Mouse (Mus musculus) mouse trophoblast stem cell (cell line): Measurements from ENCODE around the gene Msh4.
"Not testable (repeated sequence)": the region's sequence is repeated elsewhere in the genome, so short reads cannot be mapped to it uniquely, and the experiment has no call there.

Experiments used
- in situ Hi-C, 2 experiments: fragments of 300-500 bp; cut with MseI, MboI; formaldehyde crosslinking; loops; 2 replicates in 1 of 2; 3 replicates in 1 of 2; pipeline ENCODE4 v1.15.1; 2025

Msh4 gene

DNA sequence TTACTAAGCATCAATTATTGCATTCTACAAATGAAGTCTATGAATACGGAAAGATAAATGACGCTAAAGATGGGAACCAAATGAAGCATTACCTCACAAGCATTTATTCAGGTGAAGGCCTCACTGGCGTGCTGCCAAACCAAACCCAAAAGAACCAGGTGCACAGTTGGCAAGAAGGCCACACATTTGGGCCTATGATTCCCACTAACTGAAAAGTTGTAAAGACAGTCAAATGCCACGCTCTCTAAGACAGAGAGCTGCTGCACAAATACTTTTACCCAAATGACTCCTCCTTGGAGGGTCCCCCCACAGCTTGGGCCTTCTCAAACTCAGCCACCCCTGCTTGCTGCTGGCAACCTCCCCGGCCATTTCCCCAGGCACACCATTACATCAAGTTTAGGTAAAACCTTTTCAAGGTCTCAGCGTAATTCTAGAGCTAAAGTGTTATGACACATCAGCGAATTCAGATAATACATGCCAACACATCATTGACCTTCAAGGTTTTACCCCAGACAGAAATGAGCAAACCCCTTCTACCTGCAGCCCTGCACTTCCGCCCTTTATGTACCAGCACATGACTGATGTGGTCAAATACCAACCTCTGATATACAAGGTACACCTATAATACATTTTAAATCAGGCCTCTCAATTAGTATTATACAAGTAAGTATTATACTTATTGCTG, 5.4 kb upstream of the Msh4 start:
- in situ Hi-C loops = no loop called here

DNA sequence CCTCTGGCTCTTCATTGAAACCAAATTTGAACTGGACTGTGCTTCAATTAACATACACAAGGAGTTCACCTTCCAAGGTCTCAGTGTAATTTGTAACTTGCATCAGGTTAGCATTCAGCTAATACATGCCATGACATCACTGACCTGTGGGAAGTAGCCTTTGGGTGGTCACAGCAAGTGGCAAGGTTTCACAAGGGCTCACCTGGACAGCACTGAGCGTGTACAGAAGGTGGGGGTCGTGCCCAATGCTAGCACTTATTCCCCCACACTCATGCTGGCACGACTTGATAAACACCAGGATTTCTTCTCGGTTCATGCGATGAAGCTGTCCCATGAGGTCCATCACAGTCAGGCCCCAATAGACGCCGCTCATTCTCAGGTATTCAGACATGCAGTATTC, 4.6 kb upstream of the Msh4 start:
- in situ Hi-C loops = no loop called here

DNA sequence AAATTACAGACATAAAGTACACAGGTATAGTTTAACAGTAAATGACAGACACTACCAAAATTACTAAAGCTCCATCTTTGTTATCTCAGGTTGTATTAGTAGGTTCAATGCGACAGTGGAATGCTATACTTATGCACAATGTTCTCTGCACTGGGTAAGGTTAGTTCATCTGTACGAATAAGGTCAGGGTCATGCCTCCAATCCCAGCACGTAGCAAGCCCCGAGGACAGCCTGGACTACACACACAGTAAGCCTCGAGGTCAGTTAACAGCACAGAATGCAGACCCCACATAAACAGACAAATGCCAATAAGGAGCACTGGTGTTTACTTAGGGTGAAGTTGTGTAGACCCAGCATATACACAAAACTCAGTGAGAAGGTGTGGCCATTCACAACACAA, 3.0 kb upstream of the Msh4 start:
- in situ Hi-C loops = no loop called here

DNA sequence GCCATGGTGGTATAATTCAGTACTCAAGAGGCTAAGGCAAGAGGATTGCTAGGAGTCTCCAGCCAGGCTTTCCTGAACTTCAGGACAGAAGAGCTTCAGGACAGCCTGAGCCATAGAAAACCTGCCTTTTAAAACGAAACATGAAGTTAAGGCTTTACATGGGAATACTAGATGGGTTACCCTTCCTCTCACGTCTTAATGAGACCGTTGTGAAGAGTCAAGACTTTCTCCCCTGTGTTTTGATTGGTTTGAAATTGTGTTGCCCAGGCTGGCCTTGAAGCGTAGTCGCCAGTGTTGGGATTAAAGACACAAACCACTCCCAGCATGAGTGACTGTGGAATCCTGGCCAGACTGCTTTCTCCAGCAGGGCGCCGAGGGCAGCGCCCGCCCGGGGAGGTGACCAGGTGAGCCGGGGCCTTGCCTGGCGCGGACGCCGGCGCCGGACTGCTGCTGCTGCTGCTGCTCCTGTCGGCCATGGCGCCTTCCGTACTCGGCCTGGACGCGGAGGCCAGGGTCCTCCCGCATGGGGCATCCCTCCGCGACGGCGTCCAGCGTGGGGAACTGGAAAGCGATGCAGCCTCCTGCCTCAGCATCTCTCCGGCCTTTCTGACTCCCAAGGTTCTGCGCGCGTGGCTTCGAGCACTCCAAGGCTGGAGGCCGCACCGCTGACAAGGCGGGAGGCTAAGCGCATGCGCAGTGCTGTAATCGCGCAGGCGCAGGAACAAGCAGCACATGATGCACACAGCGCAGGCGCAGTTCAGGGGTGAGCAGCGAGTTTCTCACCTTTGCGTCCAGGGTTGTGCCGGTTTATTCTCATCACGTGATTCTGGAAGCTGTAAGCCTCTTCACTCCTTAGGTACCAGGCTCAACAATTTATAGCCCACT, 445 bp downstream of the Msh4 start:
- in situ Hi-C loops = no loop called here

DNA sequence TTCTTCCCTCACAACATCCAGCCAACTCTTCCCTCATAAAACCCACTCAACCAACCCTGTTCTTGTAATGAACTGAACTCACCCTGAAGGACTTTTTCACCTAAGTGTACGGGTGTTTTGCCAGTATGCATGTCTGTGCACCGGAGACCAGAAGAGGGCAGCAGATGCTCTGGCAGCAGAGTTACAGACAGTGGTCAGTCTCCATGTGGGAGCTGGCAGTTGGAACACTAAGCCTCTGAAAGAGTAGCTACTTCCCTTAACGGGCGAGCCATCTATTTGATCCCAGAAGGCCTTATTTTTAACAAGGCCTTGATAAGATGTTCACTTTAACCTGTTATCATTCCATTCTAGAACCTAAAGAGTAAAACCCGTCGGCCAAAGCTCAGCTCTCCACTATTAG, 1.4 kb downstream of the Msh4 start:
- in situ Hi-C loops = no loop called here

DNA sequence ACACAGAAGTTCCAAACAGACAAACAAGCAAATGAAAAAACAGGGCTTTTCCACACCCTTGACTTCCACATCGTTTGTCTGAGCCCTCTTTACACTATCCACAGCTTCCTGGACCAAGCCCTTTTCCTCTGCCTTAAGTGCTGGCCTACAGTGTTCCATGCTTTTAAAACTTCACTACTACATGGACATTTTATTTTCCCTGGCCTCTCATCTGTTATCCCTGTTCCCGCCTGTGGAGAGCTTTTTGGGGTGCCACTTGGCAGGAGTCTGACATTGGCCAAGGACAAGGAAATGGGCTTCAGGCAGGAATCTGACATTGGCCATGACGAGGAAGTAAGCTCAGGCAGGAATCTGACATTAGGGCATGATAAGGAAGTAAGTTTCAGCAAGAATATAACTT, 3.3 kb downstream of the Msh4 start:
- in situ Hi-C loops = no loop called here

DNA sequence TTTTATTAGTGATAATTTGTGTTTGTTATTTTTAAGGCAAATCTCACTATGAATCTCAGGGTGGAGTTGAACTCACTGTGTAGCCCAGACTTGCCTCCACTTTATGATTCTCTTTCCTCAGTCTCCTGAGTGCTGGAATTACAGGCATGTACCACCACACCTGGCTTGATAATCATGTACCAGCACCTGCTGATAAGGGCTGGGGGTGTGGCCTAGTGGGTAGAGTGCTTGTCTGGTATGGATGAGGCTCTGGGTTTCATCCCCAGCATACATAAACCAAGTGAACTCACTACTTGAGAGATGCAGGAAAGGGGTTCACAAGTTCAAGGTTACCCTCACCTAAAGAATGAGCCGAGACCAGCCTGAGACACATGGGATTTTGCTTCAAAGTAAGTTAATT, 4.0 kb downstream of the Msh4 start:
- in situ Hi-C loops = no loop called here

DNA sequence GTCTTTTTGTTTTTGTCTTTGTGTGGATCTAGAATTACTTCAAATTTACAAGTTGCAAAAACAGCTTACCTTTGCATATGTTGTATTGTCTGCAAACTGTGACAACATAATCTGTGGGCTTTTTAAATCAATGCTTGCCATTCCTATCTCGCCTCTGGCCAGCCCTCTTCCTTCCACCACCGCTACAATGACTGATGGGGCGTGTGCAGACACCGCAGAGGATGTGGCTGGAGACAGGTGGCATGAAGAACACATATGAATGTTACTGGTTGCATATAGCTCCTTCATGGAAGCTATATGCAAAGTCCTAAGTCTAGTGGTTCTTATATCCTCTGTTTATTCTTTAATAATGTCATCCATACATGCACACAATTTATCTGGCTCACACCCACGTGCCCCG, 8.7 kb downstream of the Msh4 start:
- in situ Hi-C loops = no loop called here

DNA sequence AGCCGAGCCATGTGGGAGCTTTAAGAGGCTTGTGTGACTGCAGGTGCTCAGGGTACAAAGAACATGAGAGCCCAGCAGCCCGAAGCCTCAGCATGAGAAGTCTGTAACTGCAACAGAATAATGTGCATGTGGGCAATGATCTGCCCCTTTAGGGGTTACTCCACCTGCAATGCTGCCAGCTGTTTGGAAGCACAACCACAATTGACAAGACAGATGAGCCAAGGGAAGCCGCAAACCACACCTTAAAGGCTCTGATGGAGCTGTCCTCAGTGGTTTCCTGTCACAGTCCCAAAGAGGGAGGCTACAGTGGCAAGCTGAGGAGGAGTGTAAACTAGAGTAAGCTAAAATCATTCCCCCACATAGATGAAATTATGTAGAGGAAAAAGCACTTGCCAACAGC, 10.5 kb downstream of the Msh4 start:
- in situ Hi-C loops = no loop called here

DNA sequence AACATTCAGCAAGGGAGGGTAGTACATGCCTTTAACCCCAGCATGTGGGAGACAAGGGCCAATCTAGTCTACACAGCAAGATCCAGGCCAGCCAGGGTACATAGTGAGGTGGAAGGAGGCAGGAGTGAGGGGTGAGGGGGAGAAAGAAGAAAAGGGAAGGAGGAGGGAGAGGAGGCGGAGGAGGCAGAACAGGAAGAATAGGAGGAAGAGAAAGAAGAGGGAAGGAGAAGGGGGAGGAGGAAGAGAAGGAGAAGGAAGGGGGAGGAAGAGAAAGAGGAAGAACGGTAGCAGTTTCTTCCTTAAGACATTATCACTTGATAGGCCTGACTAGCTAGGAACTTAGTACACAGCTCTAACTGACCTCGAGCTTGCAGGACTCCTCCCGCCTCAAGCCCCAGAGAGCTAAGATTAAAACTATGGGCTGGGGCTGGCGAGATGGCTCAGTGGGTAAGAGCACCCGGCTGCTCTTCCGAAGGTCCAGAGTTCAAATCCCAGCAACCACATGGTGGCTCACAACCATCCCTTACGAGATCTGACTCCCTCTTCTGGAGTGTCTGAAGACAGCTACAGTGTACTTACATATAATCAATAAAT, 16.7 kb downstream of the Msh4 start:
- in situ Hi-C loops = no loop called here

DNA sequence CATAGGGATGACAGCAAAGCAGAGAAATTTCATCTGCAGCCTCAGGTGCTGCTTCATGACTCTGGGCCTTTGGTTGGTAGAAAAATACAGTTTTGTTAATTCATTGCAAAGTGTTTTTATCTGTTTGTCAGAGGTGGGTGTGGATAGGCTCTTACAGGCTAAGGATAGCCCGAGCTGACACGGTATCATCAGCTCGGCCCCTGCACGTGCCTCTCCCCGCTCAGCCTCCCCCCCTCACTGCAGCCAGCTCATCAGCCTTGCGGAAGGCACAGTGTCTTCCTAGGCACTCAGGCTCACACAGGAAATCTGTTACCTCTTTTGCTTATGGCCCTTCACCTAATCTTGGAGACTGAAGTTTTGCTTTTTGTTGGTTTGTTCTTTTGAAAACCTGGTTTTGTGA, 17.8 kb downstream of the Msh4 start:
- in situ Hi-C loops = no loop called here

DNA sequence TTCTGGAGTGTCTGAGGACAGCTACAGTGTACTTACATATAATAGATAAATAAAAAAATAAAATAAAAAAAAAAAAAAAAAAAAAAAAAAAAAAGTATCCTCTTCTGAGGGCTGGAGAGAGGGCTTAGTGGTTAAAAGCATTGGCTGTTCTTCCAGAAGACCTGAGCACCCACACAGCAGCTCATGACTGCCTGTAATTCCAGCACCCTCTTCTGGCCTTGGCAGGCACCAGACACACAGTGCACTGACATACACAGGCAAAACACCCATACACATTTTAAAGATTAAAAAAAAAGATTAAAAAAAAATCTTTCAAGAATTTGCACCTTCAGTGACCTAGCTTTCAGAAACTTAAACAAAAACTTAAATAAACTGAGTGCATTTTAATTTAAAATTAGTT, 19.6 kb downstream of the Msh4 start:
- in situ Hi-C loops = no loop called here

DNA sequence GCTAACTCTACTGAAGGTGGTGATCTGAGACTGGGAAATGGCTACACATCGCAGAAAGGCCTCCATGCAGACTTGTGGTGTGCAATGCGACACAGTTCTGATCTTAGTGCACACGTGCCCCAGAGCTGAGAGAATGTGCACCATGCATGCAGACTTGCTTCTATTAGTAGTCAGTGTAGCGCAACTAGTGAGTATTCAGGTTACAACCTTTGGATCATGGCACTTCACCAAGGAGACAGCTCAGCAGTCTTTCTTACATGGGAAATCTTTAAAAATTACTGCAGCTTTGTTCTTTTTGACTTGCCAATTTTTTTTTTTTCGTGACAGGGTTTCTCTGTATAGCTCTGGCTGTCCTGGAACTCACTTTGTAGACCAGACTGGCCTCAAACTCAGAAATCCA, 34.5 kb downstream of the Msh4 start:
- in situ Hi-C loops = no loop called here

DNA sequence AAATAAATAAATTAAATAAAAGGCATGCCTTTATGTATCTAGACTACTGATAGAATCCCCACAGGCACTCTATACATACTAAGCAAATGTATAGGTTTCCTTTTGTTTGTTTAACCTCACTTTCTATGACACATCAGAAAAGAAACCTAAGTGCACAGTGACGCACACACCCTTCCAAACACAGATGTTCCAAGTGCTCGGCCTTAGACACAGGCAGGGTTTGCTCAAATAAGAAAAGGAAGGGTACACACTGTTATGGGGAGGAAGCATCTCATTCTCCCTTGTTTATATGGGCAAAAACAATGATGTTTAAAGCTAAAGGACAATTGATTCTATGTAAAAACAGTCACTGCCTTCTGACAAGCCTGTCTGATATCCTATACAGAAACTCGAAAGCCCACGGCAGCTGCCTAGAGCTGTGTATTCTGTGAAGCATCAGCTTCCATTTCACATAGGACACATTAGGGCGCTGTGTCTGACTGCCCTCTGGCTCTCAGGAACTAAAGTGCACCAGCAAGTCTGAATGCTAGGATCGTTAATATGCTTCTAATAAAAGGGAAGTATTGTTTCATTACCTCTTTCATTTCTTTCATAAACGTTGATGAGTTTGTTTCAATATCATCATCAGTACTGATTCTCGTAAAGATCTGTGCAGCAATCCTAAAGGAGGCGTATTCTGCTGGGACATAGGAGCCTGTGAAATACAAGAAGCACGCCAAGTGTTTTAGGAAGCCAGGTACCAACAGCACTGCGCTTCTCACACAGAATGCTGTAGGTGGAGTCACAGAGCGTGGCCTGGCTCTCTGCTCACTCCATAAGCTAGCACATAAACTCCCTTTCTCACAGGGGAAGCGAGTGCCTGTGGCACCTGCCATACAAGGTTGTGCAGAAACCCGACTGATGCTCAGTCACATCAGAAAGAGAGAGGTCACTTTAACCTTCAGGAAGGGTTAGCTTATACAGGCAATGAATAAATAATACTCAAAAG, 38.5 kb downstream of the Msh4 start:
- in situ Hi-C loops = no loop called here

DNA sequence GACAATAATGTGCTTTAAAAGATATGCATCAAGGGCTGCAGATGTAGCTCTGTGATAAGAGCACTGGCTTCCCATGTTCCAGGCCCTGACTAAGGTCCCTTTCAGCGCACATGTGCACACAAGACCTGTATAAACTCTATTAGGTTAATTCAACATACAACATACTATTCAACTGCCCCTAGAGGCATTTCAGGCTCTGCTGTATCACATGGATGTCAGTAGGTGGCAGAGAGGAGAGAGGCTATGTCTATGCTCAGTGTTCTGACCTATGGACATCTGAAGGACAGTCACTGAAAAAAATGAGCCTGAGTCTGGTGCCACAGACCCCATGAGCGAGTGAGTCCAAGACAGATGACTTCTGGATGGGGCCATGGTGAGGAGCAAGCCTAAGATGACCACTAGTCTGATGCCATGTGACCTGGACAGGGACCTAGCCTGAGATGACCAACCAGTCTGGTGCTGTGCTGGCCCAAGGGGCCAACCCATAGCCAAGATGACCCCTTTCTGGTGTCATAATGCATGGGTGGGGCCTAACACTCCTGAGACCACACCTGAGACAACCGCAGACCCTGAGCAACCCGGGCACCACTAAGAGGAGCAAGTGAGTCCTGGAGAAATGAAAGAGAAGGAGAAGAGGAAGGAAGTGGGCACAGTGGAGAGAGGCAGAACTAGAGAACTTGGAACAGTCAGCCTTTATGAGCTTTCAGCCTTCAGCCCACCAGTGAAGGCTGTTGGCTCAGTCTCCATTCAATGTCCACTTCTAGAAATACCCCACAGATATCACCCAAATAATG, 41.1 kb downstream of the Msh4 start:
- in situ Hi-C loops = no loop called here

DNA sequence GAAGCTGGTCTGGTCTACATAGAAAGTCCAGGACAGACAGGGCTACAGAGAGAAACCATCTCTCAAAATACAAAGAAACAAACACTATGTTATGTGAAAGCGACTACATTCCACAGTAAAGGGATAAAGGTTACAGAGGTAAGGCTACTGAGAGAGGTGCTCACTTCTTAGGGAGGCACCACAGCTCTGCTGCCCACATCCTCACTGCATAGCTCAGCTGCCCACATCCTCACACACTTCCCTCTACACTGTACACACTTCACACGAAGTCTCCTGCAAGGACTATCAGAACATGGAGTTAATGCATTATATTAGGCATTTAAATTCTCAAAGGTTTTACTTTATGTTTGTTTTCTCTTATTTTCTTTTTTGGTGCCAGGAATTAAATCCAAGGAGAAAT, 42.1 kb downstream of the Msh4 start:
- in situ Hi-C loops = no loop called here

DNA sequence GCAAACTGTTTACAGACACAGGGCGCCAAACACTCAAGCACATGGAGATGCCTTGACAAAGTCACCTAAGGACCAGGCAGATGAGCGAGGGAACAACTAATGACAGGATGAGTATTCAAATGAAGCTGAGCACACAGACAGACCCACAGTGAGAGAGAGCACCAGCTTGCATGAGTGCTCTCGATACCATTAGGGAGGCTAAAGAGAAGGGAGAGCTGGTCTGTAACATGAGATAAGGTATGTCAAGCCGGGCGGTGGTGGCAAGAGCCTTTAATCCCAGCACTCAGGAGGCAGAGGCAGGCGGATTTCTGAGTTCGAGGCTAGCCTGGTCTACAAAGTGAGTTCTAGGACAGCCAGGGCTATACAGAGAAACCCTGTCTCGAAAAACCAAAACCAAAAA, 45.5 kb downstream of the Msh4 start:
- in situ Hi-C loops = not testable (repeated sequence)

DNA sequence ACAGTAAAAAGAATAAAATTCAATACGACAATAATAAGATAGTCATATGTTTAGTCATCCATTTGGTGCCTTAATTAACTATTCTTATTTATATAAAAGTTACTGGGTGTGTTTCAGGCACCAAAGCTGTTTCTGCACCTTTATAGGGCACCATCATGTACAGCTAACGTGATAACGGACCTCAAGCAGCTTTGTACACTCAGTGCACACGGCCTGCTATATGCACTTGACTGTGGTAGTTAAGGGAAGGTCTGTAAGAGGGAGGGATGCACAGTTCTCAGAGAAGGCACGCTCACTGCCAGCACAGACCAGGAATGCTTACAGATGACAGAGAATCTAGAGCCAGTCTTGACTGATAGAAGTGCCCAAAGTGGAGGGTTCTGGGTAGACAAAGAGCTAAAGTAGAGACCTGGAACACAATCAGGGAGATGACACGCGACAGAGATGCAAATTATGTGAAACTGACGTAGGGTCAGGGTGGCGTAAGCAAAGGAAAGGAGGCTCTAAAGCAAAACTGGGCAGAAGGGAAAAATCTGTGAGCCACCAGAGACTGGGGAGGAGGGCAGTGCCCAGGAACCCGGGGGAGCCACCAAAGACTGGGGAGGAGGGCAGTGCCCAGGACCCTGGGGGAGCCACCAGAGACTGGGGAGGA, 47.5 kb downstream of the Msh4 start:
- in situ Hi-C loops = no loop called here

DNA sequence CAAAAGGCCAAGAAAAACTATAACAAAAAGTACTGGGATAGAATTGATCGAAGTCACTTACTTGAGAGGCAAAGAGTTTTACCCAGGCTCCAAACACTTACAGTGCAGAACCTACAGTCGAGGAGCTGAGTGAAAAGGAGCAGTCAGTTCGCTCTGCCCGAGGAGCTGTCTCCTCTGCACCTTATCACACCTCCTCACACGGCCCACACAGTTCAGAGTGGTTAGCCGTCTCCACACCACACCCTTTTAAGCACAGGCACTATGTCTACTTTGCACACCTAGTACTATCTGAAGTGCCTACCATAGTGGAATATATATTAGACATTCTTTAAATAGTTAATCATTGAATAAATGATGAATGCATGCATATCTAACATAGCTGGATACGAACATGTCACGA, 53.7 kb downstream of the Msh4 start:
- in situ Hi-C loops = no loop called here

DNA sequence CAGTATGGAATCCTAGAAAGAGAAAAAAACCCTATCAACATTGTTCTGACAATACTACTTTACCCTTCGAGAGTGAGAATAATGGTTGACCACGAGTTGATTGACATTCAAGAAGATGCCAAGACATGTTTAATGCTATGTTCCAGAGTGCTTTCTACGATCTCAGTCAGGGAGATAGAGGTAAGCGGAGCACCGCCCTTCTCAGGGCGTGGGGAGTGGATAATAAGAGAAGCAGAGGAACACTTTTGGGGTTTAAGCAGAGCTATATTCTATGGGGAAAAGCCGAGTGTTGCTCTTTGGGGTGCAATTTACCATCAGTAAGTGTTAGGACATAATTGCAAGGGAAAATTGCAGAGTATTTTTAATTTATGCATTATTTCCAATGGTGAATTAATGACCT, 55.2 kb downstream of the Msh4 start:
- in situ Hi-C loops = no loop called here
